ENCODE assay signal across 8 mouse cellular contexts in the genomic region with DNA sequence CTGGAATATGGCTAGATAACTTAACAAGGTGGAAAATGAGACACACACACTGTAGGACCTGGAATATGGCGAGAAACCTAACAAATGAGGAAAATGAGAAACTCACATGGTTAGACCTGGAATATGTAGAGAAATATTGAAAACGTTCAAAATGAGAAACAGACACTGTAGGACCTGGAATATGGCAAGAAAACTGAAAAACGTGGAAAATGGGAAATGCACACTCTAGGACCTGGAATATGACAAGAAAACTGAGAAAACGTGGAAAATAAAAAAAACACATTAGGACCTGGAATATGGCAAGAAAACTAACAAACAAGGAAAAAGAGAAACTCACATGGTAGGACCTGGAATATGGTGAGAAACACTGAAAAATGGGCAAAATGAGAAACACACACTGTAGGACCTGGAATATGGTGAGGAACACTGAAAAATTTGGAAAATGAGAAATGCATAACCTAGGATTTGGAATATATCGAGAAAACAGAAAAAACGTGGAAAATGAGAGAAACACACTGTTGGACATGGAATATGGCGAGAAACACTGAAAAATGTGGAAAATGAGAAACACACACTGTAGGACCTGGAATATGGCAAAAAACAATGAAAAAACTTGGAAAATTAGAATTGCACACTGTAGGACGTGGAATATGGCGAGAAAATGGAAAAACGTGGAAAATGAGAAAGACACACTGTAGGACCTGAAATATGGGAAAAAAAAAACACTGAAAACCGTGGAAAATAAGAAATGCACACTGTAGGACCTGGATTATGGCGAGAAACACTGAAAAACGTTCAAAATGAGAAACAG.
DNase-seq lines count a peak whose midpoint lies in the region; ATAC-seq and TF ChIP-seq lines count a peak whose summit lies in the region.

No protein-coding gene starts in this region.

- no peak for TF ChIP-seq EP300 in liver, postnatal 0 days (IDR thresholded peaks at IDR 0.05; ENCODE audit: low read depth)

- DNase-seq in forebrain, embryonic 10.5 days (ENCODE audit: extremely low spot score, low spot score) = peak; percentile 13
- DNase-seq in forebrain, postnatal 0 days = no peak
- DNase-seq in 3134 (ENCODE audit: extremely low read depth, insufficient read length, low spot score) = peak; percentile 49
- DNase-seq in liver, postnatal 0 days = no peak
- no peak for DNase-seq in ovary, postnatal 36 days (ENCODE audit: low spot score)
- DNase-seq in spleen, adult 18-20 months = no peak
- DNase-seq in gastrocnemius, adult 2 months = no peak

- H3K4me1 ChIP-seq in forebrain, embryonic 10.5 days = no peaks in the 10 kb centered on the region
- H3K4me1 ChIP-seq in forebrain, postnatal 0 days (ENCODE audit: insufficient read depth) = no peaks in the 10 kb centered on the region
- no peaks in the 10 kb centered on the region for H3K4me1 ChIP-seq in embryonic facial prominence, embryonic 13.5 days
- H3K4me1 ChIP-seq in liver, postnatal 0 days (ENCODE audit: insufficient read depth) = no peaks in the 10 kb centered on the region

- WGBS in forebrain, embryonic 10.5 days = 59% methylated on average over 13 of the region's 13 CpGs
- WGBS in forebrain, postnatal 0 days = 66% methylated on average over 13 of the region's 13 CpGs
- 58% methylated on average over 13 of the region's 13 CpGs for WGBS in embryonic facial prominence, embryonic 13.5 days
- 56% methylated on average over 13 of the region's 13 CpGs for WGBS in liver, postnatal 0 days (ENCODE audit: insufficient replicate concordance)

- no peaks in the 10 kb centered on the region for H3K27me3 ChIP-seq in forebrain, embryonic 10.5 days (ENCODE audit: poor library complexity, severe bottlenecking)
- no peaks in the 10 kb centered on the region for H3K27me3 ChIP-seq in forebrain, postnatal 0 days (ENCODE audit: insufficient read depth, low read length)
- H3K27me3 ChIP-seq in embryonic facial prominence, embryonic 13.5 days = no peaks in the 10 kb centered on the region
- no peaks in the 10 kb centered on the region for H3K27me3 ChIP-seq in liver, postnatal 0 days (ENCODE audit: insufficient read depth, low read length)

- no peak overlapping the region for H3K4me2 ChIP-seq in forebrain, postnatal 0 days (ENCODE audit: low read depth)
- no peak overlapping the region for H3K4me2 ChIP-seq in embryonic facial prominence, embryonic 13.5 days
- no peak overlapping the region for H3K4me2 ChIP-seq in liver, postnatal 0 days (ENCODE audit: low read depth, low read length)

- intact Hi-C loops in gastrocnemius, adult 2 months (cut with DNase I) = no loop called here

- ATAC-seq in forebrain, postnatal 0 days = no peak
- peak; percentile 57; the same call in 1 of the 2 replicates for ATAC-seq in embryonic facial prominence, embryonic 13.5 days (ENCODE audit: insufficient number of reproducible peaks, insufficient read depth, low FRiP score, low TSS enrichment, low read depth)
- peak; percentile 35; the same call in 1 of the 2 replicates for ATAC-seq in liver, postnatal 0 days

- no peak overlapping the region for H3K9ac ChIP-seq in forebrain, postnatal 0 days
- H3K9ac ChIP-seq in embryonic facial prominence, embryonic 13.5 days = no peak overlapping the region
- no peak overlapping the region for H3K9ac ChIP-seq in liver, postnatal 0 days (replicated peaks)

- no peak overlapping the region for H3K4me3 ChIP-seq in forebrain, embryonic 10.5 days
- no peak overlapping the region for H3K4me3 ChIP-seq in forebrain, postnatal 0 days (ENCODE audit: low read depth, low read length)
- H3K4me3 ChIP-seq in embryonic facial prominence, embryonic 13.5 days = no peak overlapping the region
- H3K4me3 ChIP-seq in liver, postnatal 0 days (ENCODE audit: low read depth, low read length) = no peak overlapping the region
- no peak overlapping the region for H3K4me3 ChIP-seq in gastrocnemius, adult 2 months

- TF ChIP-seq CTCF in forebrain, postnatal 0 days (IDR thresholded peaks at IDR 0.05; ENCODE audit: low read depth) = no peak
- TF ChIP-seq CTCF in liver, postnatal 0 days (IDR thresholded peaks at IDR 0.05; ENCODE audit: low read depth) = no peak
- no peak for TF ChIP-seq CTCF in gastrocnemius, adult 2 months (IDR thresholded peaks at IDR 0.05)

- H3K27ac ChIP-seq in forebrain, embryonic 10.5 days = no peak overlapping the region
- H3K27ac ChIP-seq in forebrain, postnatal 0 days (ENCODE audit: low read depth, low read length) = no peak overlapping the region
- no peak overlapping the region for H3K27ac ChIP-seq in embryonic facial prominence, embryonic 13.5 days
- no peak overlapping the region for H3K27ac ChIP-seq in liver, postnatal 0 days (ENCODE audit: low read depth)
- H3K27ac ChIP-seq in gastrocnemius, adult 2 months = no peak overlapping the region

- H3K9me3 ChIP-seq in forebrain, embryonic 10.5 days = peaks cover 61% of the 10 kb centered on the region
- H3K9me3 ChIP-seq in forebrain, postnatal 0 days (ENCODE audit: low read length) = peaks cover 43% of the 10 kb centered on the region
- peaks cover 49% of the 10 kb centered on the region for H3K9me3 ChIP-seq in embryonic facial prominence, embryonic 13.5 days
- peaks cover 13% of the 10 kb centered on the region for H3K9me3 ChIP-seq in liver, postnatal 0 days (ENCODE audit: low read length)

- no peaks in the 10 kb centered on the region for H3K36me3 ChIP-seq in forebrain, embryonic 10.5 days (replicated peaks)
- H3K36me3 ChIP-seq in forebrain, postnatal 0 days (ENCODE audit: insufficient read depth) = no peaks in the 10 kb centered on the region
- no peaks in the 10 kb centered on the region for H3K36me3 ChIP-seq in embryonic facial prominence, embryonic 13.5 days
- H3K36me3 ChIP-seq in liver, postnatal 0 days (replicated peaks; ENCODE audit: insufficient read depth, low read length) = no peaks in the 10 kb centered on the region

Comparison
In these comparisons a context has a peak if more than half of its experiments do, and no peak if none do; other contexts are left out.
1. DNase-seq: peak in forebrain, embryonic 10.5 days (single experiment) and 3134 (single experiment); none in forebrain, postnatal 0 days (single experiment), liver, postnatal 0 days (single experiment), ovary, postnatal 36 days (single experiment), spleen, adult 18-20 months (0 of 2) and gastrocnemius, adult 2 months (single experiment).